35 mouse cellular contexts compared by ENCODE assay signal in genomic region chr5:22028379-22028778, GRCm38 (mm10).
"Had no signal": no experiment of that assay in that cellular context is flagged by ENCODE, and none has a peak within 500 bp of the region (broad histone marks: within the 10 kb centered on the region; RNA-seq: fewer than 3 reads in every experiment).

No protein-coding gene starts in this region.

- H3K4me2 ChIP-seq: heart, embryonic 11.5 days; heart, embryonic 12.5 days; heart, embryonic 13.5 days; heart, embryonic 15.5 days; hindbrain, embryonic 12.5 days; hindbrain, embryonic 13.5 days; hindbrain, embryonic 14.5 days; hindbrain, embryonic 15.5 days; intestine, embryonic 15.5 days; kidney, embryonic 15.5 days had no signal

- H3K9me3 ChIP-seq: heart, embryonic 12.5 days; heart, embryonic 13.5 days; heart, embryonic 15.5 days; hindbrain, embryonic 10.5 days; hindbrain, embryonic 12.5 days; hindbrain, embryonic 13.5 days; hindbrain, embryonic 15.5 days; intestine, embryonic 15.5 days; kidney, embryonic 15.5 days had no signal

- H3K4me1 ChIP-seq: heart, embryonic 12.5 days; heart, embryonic 13.5 days; heart, embryonic 15.5 days; intestine, embryonic 15.5 days had no signal

- H3K27ac ChIP-seq: heart, embryonic 13.5 days; heart, embryonic 15.5 days; hindbrain, embryonic 10.5 days; hindbrain, embryonic 12.5 days; hindbrain, embryonic 13.5 days; hindbrain, embryonic 14.5 days; hindbrain, embryonic 15.5 days; hindbrain, postnatal 0 days; intestine, embryonic 15.5 days; kidney, embryonic 15.5 days; kidney, postnatal 0 days; layer of hippocampus, adult 2 months; left cerebral cortex, adult 2 months had no signal

- H3K36me3 ChIP-seq: heart, embryonic 12.5 days; heart, embryonic 13.5 days; heart, embryonic 15.5 days; hindbrain, embryonic 10.5 days; hindbrain, embryonic 12.5 days; hindbrain, embryonic 13.5 days; hindbrain, embryonic 15.5 days; intestine, embryonic 15.5 days; kidney, embryonic 15.5 days had no signal

- H3K9ac ChIP-seq: heart, embryonic 12.5 days; heart, embryonic 13.5 days; heart, embryonic 15.5 days; hindbrain, embryonic 12.5 days; hindbrain, embryonic 13.5 days; hindbrain, embryonic 14.5 days; hindbrain, embryonic 15.5 days; intestine, embryonic 15.5 days; kidney, embryonic 15.5 days had no signal

- ATAC-seq: hindbrain, embryonic 16.5 days; hindbrain, postnatal 0 days; inflammation-experienced regulatory T-cells, adult 6 months; intestine, embryonic 15.5 days; intestine, embryonic 16.5 days; intestine, postnatal 0 days had no signal

- DNase-seq: heart, postnatal 10 days; heart, postnatal 14 days; heart, postnatal 36 days; heart, postnatal 4 days; kidney, adult 11 months; kidney, adult 18-20 months; kidney, adult 2 months; kidney, adult 8-10 months; kidney, adult 9 months; kidney, postnatal 10 days; kidney, postnatal 14 days; kidney, postnatal 25 days; kidney, postnatal 36 days; kidney, postnatal 4 days; layer of hippocampus, adult 9-11 months; layer of hippocampus, postnatal 36 days had no signal

- H3K27me3 ChIP-seq: heart, embryonic 12.5 days; heart, embryonic 13.5 days; heart, embryonic 15.5 days; hindbrain, embryonic 15.5 days; intestine, embryonic 15.5 days; kidney, embryonic 15.5 days had no signal

- H3K4me3 ChIP-seq: heart, embryonic 12.5 days; heart, embryonic 13.5 days; heart, embryonic 15.5 days; hindbrain, embryonic 10.5 days; hindbrain, embryonic 12.5 days; hindbrain, embryonic 13.5 days; hindbrain, embryonic 15.5 days; intestine, embryonic 15.5 days; kidney, embryonic 15.5 days; layer of hippocampus, adult 2 months; left cerebral cortex, adult 2 months had no signal
